Mouse (Mus musculus) bone marrow, adult 2 months (tissue): ENCODE measurements around the gene 2010109A12Rik.

Experiments
- CTCF ChIP-seq: fragments of 200-500 bp; IDR thresholded peaks from 2 replicates; pipeline ENCODE4 v1.5.1; 2011; ENCODE audit warnings: low read length, control low read depth; ENCODE audit not compliant: control insufficient read depth, insufficient read depth
- POLR2A ChIP-seq: fragments of 200-500 bp; IDR thresholded peaks from 2 replicates; pipeline ENCODE4 v1.6.1; 2011; ENCODE audit warnings: low read depth, mild to moderate bottlenecking, control low read depth, low read length, borderline replicate concordance; ENCODE audit not compliant: control insufficient read depth

DNA sequence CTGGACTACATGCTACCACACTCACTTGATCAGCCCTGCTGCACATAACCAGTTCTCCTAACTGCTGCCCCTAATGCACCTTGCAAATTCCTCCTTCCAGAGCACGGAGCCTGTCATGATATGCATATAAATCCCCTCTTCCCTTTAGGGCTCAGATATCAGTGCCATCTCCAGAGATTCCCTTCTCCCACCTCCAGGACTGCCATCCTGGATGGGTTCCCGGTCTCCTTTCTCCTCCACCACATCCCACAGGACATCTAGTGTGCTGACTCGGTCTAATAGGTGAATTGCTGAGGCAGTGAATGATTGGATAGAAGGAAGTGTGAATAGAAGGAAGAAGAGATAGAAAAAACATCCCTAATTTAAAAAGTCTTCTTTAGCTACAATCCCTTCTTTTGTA is 25.4 kb downstream of the 2010109A12Rik start:
- TF ChIP-seq CTCF (no peak), POLR2A (no peak)
